Comparison of ENCODE assay signal across 23 mouse cellular contexts in genomic region chr6:5262322-5263249, GRCm38 (mm10). TPM values are rescaled to one million over a fixed set of nuclear protein-coding genes. Genes with fewer than 3 reads are reported as not detected.
DNase-seq lines count a peak whose midpoint lies in the region; ATAC-seq and TF ChIP-seq lines count a peak whose summit lies in the region.
"Had no signal": no experiment of that assay in that cellular context is flagged by ENCODE, and none has a peak within 500 bp of the region (broad histone marks: within the 10 kb centered on the region; RNA-seq: fewer than 3 reads in every experiment).

No protein-coding gene starts in this region.

- WGBS in liver, embryonic 11.5 days, result 72% methylated on average over 9 of the region's 10 CpGs
- 74% methylated on average over 10 of the region's 10 CpGs for WGBS in kidney, adult 2 months
- WGBS in hindbrain, embryonic 14.5 days, result 79% methylated on average over 9 of the region's 10 CpGs
- WGBS in kidney, embryonic 14.5 days, result 82% methylated on average over 9 of the region's 10 CpGs

- no peak overlapping the region for H3K4me3 ChIP-seq in liver, embryonic 11.5 days (ENCODE audit: low read depth, low read length)
- no peak overlapping the region for H3K4me3 ChIP-seq in kidney, adult 2 months (ENCODE audit: insufficient read depth, low read depth, low read length)
- H3K4me3 ChIP-seq in hindbrain, embryonic 14.5 days (replicated peaks; ENCODE audit: low read length), result no peak overlapping the region
- H3K4me3 ChIP-seq in kidney, embryonic 14.5 days (ENCODE audit: low read length), result no peak overlapping the region
- H3K4me3 ChIP-seq: embryonic facial prominence, embryonic 15.5 days; forebrain, embryonic 10.5 days; heart, adult 2 months; heart, embryonic 15.5 days; lung, embryonic 15.5 days; midbrain, embryonic 13.5 days; myocyte; neural tube, embryonic 15.5 days had no signal

- H3K9ac ChIP-seq in liver, embryonic 11.5 days (ENCODE audit: low read depth, low read length), result no peak overlapping the region
- H3K9ac ChIP-seq in hindbrain, embryonic 14.5 days, result no peak overlapping the region
- H3K9ac ChIP-seq in kidney, embryonic 14.5 days (ENCODE audit: low read depth, low read length), result no peak overlapping the region
- H3K9ac ChIP-seq: embryonic facial prominence, embryonic 15.5 days; heart, embryonic 15.5 days; lung, embryonic 15.5 days; midbrain, embryonic 13.5 days; neural tube, embryonic 15.5 days had no signal

- H3K36me3 ChIP-seq in liver, embryonic 11.5 days (ENCODE audit: control insufficient read depth, insufficient read depth, low read length), result 0 out of 2 replicates have a peak, but pooled peaks cover 4% of the 10 kb centered on the region
- H3K36me3 ChIP-seq in kidney, adult 2 months (ENCODE audit: control insufficient read depth, insufficient read depth, low read length), result peaks cover 1% of the 10 kb centered on the region; the same call in 1 of the 2 replicates
- no peaks in the 10 kb centered on the region for H3K36me3 ChIP-seq in hindbrain, embryonic 14.5 days (replicated peaks; ENCODE audit: control insufficient read depth, insufficient read depth)
- no peaks in the 10 kb centered on the region; the same call in 1 of the 2 replicates for H3K36me3 ChIP-seq in kidney, embryonic 14.5 days (ENCODE audit: control insufficient read depth, insufficient read depth, low read length)
- H3K36me3 ChIP-seq: embryonic facial prominence, embryonic 15.5 days; midbrain, embryonic 13.5 days; neural tube, embryonic 15.5 days had no signal

- H3K27ac ChIP-seq in liver, embryonic 11.5 days (ENCODE audit: low read depth, low read length), result peak overlapping the region; percentile 19; the same call in 1 of the 2 replicates
- H3K27ac ChIP-seq in kidney, adult 2 months (ENCODE audit: insufficient read depth, low read depth, low read length), result no peak overlapping the region
- H3K27ac ChIP-seq in hindbrain, embryonic 14.5 days, result no peak overlapping the region
- no peak overlapping the region for H3K27ac ChIP-seq in kidney, embryonic 14.5 days (ENCODE audit: low read depth, low read length)
- H3K27ac ChIP-seq: embryonic facial prominence, embryonic 15.5 days; forebrain, embryonic 10.5 days; heart, adult 2 months; heart, embryonic 15.5 days; lung, embryonic 15.5 days; midbrain, embryonic 13.5 days; neural tube, embryonic 15.5 days had no signal

- H3K4me2 ChIP-seq in liver, embryonic 11.5 days, result no peak overlapping the region
- H3K4me2 ChIP-seq in hindbrain, embryonic 14.5 days (replicated peaks), result no peak overlapping the region
- no peak overlapping the region for H3K4me2 ChIP-seq in kidney, embryonic 14.5 days (replicated peaks; ENCODE audit: low read depth, low read length)
- H3K4me2 ChIP-seq: embryonic facial prominence, embryonic 15.5 days; heart, embryonic 15.5 days; lung, embryonic 15.5 days; midbrain, embryonic 13.5 days; neural tube, embryonic 15.5 days had no signal

- TF ChIP-seq CTCF in kidney, adult 2 months (conservative IDR thresholded peaks at IDR 0.05; ENCODE audit: insufficient read depth, insufficient read length, low read depth, low read length), result no peak

- H3K4me1 ChIP-seq in liver, embryonic 11.5 days (replicated peaks; ENCODE audit: control insufficient read depth, insufficient read depth, low read length), result peaks cover 3% of the 10 kb centered on the region; the same call in 1 of the 2 replicates
- H3K4me1 ChIP-seq in kidney, adult 2 months (ENCODE audit: control insufficient read depth, insufficient read depth, low read length), result no peaks in the 10 kb centered on the region
- H3K4me1 ChIP-seq in hindbrain, embryonic 14.5 days (replicated peaks; ENCODE audit: control insufficient read depth, insufficient read depth, low read length), result no peaks in the 10 kb centered on the region
- no peaks in the 10 kb centered on the region for H3K4me1 ChIP-seq in kidney, embryonic 14.5 days (ENCODE audit: control insufficient read depth, insufficient read depth, low read length)
- H3K4me1 ChIP-seq: embryonic facial prominence, embryonic 15.5 days; forebrain, embryonic 10.5 days; heart, embryonic 15.5 days; lung, embryonic 15.5 days; midbrain, embryonic 13.5 days; neural tube, embryonic 15.5 days had no signal

- H3K9me3 ChIP-seq in liver, embryonic 11.5 days (ENCODE audit: control insufficient read depth, low read length), result no peaks in the 10 kb centered on the region
- H3K9me3 ChIP-seq in hindbrain, embryonic 14.5 days (ENCODE audit: control insufficient read depth, low read length), result no peaks in the 10 kb centered on the region
- no peaks in the 10 kb centered on the region for H3K9me3 ChIP-seq in kidney, embryonic 14.5 days (ENCODE audit: control insufficient read depth, low read length)
- H3K9me3 ChIP-seq: embryonic facial prominence, embryonic 15.5 days; forebrain, embryonic 10.5 days; heart, embryonic 15.5 days; lung, embryonic 15.5 days; midbrain, embryonic 13.5 days; neural tube, embryonic 15.5 days had no signal

- no peaks in the 10 kb centered on the region for H3K27me3 ChIP-seq in liver, embryonic 11.5 days (replicated peaks; ENCODE audit: control insufficient read depth, insufficient read depth, low read length)
- H3K27me3 ChIP-seq in kidney, adult 2 months (replicated peaks; ENCODE audit: control insufficient read depth, insufficient read depth, low read length), result no peaks in the 10 kb centered on the region
- H3K27me3 ChIP-seq in hindbrain, embryonic 14.5 days (ENCODE audit: control insufficient read depth, insufficient read depth, low read length), result no peaks in the 10 kb centered on the region
- H3K27me3 ChIP-seq in kidney, embryonic 14.5 days (ENCODE audit: control insufficient read depth, insufficient read depth, low read length), result no peaks in the 10 kb centered on the region
- H3K27me3 ChIP-seq: embryonic facial prominence, embryonic 15.5 days; heart, embryonic 15.5 days; lung, embryonic 15.5 days; midbrain, embryonic 13.5 days; neural tube, embryonic 15.5 days; Patski had no signal

- DNase-seq in urinary bladder, postnatal 14 days (ENCODE audit: low spot score), result peak; percentile 12
- no peak for DNase-seq in urinary bladder, postnatal 36 days (ENCODE audit: low spot score in 2 of 2)
- no peak for DNase-seq in liver, embryonic 11.5 days (ENCODE audit: low spot score)
- DNase-seq in lung, postnatal 25 days (ENCODE audit: low spot score), result peak; percentile 64
- no peak for DNase-seq in kidney, adult 2 months
- DNase-seq in hindbrain, embryonic 14.5 days (ENCODE audit: low spot score), result no peak
- DNase-seq: adrenal gland, postnatal 36 days; cerebellum, adult 8-10 months; gastrocnemius, postnatal 10 days; heart, adult 2 months; left cerebral cortex, postnatal 4 days; right cerebral cortex, postnatal 4 days; thymus, postnatal 4 days had no signal

- no peak for TF ChIP-seq POLR2A in kidney, adult 2 months (IDR thresholded peaks at IDR 0.05; ENCODE audit: low read depth, low read length)

- 0 out of 2 replicates have a peak, but pooled peaks have one; percentile 37 for ATAC-seq in liver, embryonic 11.5 days (replicated peaks; ENCODE audit: low FRiP score)
- no peak for ATAC-seq in hindbrain, embryonic 14.5 days (ENCODE audit: low FRiP score)
- ATAC-seq in kidney, embryonic 14.5 days (ENCODE audit: low FRiP score, low TSS enrichment), result no peak
- ATAC-seq: activated CD4-positive, CD25-positive, alpha-beta regulatory T cell, adult 4 months; midbrain, embryonic 13.5 days; Patski had no signal

RNA-seq across cellular contexts. Expression of gene Pon3, which starts 6.5 kb away (rescaled TPM):
- 17.8 and 18.5 TPM in 2 replicates for polyA plus RNA-seq in liver, embryonic 11.5 days (2014; fragmentation: Nextera tagmentation; extraction: Ambion mirVana)
- 8.7 and 11.4 TPM in 2 replicates for polyA plus RNA-seq in kidney, adult 2 months (2012; rRNA removed)
- 5.3 and 8.5 TPM in 2 replicates for polyA plus RNA-seq in hindbrain, embryonic 14.5 days (2014; fragmentation: Nextera tagmentation; extraction: Ambion mirVana)
- polyA plus RNA-seq in kidney, embryonic 14.5 days (2014; fragmentation: Nextera tagmentation; extraction: Ambion mirVana), result 10.3 and 13.3 TPM in 2 replicates

RNA-seq across cellular contexts. Expression of gene Pon2, which starts 35.7 kb away (rescaled TPM):
- 60.1 and 61.2 TPM in 2 replicates for polyA plus RNA-seq in liver, embryonic 11.5 days (2014; fragmentation: Nextera tagmentation; extraction: Ambion mirVana)
- 14.1 and 16.3 TPM in 2 replicates for polyA plus RNA-seq in kidney, adult 2 months (2012; rRNA removed)
- polyA plus RNA-seq in hindbrain, embryonic 14.5 days (2014; fragmentation: Nextera tagmentation; extraction: Ambion mirVana), result 27.6 and 31.5 TPM in 2 replicates
- 23.8 and 32.6 TPM in 2 replicates for polyA plus RNA-seq in kidney, embryonic 14.5 days (2014; fragmentation: Nextera tagmentation; extraction: Ambion mirVana)

Comparison
In these comparisons a context has a peak if more than half of its experiments do, and no peak if none do; other contexts are left out.
1. DNase-seq: peak in urinary bladder, postnatal 14 days (single experiment) and lung, postnatal 25 days (single experiment); none in urinary bladder, postnatal 36 days (0 of 2), liver, embryonic 11.5 days (single experiment), kidney, adult 2 months (single experiment) and hindbrain, embryonic 14.5 days (single experiment).